Mouse (Mus musculus) liver, embryonic 12.5 days (tissue): Measurements from ENCODE around the gene Rrp12. TPM values are rescaled to one million over a fixed set of nuclear protein-coding genes. Genes with fewer than 3 reads are reported as not detected.

Experiments used
- ATAC-seq: fragments of 200-750 bp; cut with Nextera tagmentation; 2 replicates; pipeline ENCODE4 v1.8.0; 2017; ENCODE audit warnings: moderate number of reproducible peaks, mild to moderate bottlenecking, moderate library complexity
- H3K27ac ChIP-seq: fragments of 300-500 bp; sonication (generic); 2 replicates; pipeline ENCODE4 v1.5.1; 2016; ENCODE audit warnings: mild to moderate bottlenecking
- H3K27me3 ChIP-seq: fragments of 300-500 bp; sonication (generic); replicated peaks from 2 replicates; pipeline ENCODE4 v1.6.1; 2016; ENCODE audit warnings: mild to moderate bottlenecking, moderate library complexity
- H3K36me3 ChIP-seq: fragments of 300-500 bp; sonication (generic); 2 replicates; pipeline ENCODE4 v1.6.1; 2016; ENCODE audit warnings: mild to moderate bottlenecking, moderate library complexity
- H3K4me1 ChIP-seq: fragments of 300-500 bp; sonication (generic); 2 replicates; pipeline ENCODE4 v1.6.1; 2016
- H3K4me2 ChIP-seq: fragments of 300-500 bp; sonication (generic); 2 replicates; pipeline ENCODE4 v1.6.1; 2016; ENCODE audit warnings: mild to moderate bottlenecking, moderate library complexity
- H3K4me3 ChIP-seq: fragments of 300-500 bp; sonication (generic); 2 replicates; pipeline ENCODE4 v1.5.1; 2016; ENCODE audit warnings: mild to moderate bottlenecking, moderate library complexity
- H3K9ac ChIP-seq: fragments of 300-500 bp; sonication (generic); 2 replicates; pipeline ENCODE4 v1.6.1; 2016; ENCODE audit warnings: mild to moderate bottlenecking, moderate library complexity
- H3K9me3 ChIP-seq: fragments of 300-500 bp; sonication (generic); replicated peaks from 2 replicates; pipeline ENCODE4 v1.6.1; 2016; ENCODE audit warnings: mild to moderate bottlenecking, moderate library complexity
- WGBS: fragments of 180-500 bp; shearing (Covaris S2); methylation state at CpG from one replicate; pipeline ENCODE4 v1.1.7; 2016; ENCODE audit not compliant: insufficient replicate concordance; 5-methylcytosine and 5-hydroxymethylcytosine counted together
- polyA plus RNA-seq: library from polyadenylated mRNA; unstranded; fragments of >200 nt; fragmentation: Nextera tagmentation; extraction: Ambion mirVana; gene quantifications from 2 replicates; pipeline ENCODE4 v1.2.1, GENCODE M21; 2016

Gene Rrp12
- polyA plus RNA-seq, 1 experiment from 2014 or later: 26.7 TPM

DNA sequence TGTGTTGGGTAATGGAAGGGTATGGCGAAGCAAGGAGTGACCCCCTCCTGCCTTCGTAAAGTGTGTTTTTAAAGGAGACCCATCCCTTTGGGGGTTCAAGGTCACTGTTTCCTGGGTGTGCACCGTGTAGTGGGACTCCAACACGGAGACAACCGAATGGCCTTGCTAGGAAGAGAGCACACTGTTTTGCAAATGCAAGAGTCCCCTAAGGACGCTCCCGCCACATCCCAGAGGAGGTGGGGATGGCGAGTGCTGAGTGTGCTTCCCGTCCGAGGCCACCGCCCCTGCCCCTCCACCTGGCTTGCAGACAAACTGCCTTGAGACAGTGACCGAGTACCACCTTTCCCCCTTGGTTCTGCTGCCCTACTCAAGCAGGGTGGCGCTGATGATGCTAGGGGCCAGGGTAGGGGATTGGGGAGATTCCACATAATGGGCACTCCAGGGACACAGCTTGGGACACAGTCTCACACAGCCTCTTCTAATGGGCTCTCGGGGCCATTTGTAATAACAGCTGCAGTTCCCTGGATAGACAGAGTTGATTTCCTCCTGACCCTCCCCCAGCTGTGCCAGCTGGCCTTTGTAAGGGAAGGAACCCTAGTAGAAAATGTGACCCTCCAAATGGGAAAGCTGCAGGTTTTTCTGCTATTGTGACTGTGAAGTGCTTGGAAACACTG lies 64.1 kb downstream of the Rrp12 start:
- H3K4me1 ChIP-seq: peaks cover 77% of the 10 kb centered on the region

DNA sequence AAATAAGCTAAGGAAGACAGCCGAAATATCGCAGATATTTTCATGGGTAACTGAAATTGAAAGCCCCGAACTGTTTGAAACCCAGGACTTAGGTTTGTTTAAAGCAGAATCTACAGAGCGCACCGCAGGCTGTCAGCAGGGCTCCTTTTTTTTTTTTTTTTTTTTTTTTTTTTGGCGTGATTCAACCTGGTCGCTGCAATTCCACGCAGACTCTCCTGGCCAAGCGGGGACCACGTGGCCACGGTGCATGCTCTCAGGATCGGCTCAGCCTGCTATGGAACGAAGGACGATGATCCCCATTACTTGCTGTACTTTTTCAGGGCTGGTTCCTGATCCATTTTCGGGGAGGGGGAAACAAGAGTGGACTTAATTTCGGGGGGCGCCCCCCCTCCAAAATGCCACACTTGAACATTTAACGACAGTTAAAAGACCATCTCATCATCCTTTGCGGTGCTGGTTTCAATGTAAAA lies 64.8 kb downstream of the Rrp12 start:
- Histone ChIP-seq H3K9me3 (no peaks in the 10 kb centered on the region), H3K9ac (peak overlapping the region; percentile 97), H3K27ac (peak overlapping the region; percentile 94), H3K27me3 (no peaks in the 10 kb centered on the region), H3K4me2 (peak overlapping the region; percentile 99), H3K36me3 (no peaks in the 10 kb centered on the region), H3K4me1 (peaks cover 70% of the 10 kb centered on the region), H3K4me3 (peak overlapping the region; percentile 94)
- no peak for ATAC-seq
- WGBS: under 1% methylated on average over 19 of the region's 19 CpGs

More for the DNA sequence above, 64.1 kb downstream of the Rrp12 start:
- no peaks in the 10 kb centered on the region for H3K27me3 ChIP-seq
- ATAC-seq: no peak
- no peaks in the 10 kb centered on the region for H3K9me3 ChIP-seq
- peak overlapping the region; percentile 50 for H3K27ac ChIP-seq
- peak overlapping the region; percentile 99 for H3K4me2 ChIP-seq
- peak overlapping the region; percentile 94 for H3K4me3 ChIP-seq
- H3K36me3 ChIP-seq: no peaks in the 10 kb centered on the region
- H3K9ac ChIP-seq: peak overlapping the region; percentile 97
- 14% methylated on average over 14 of the region's 14 CpGs for WGBS

DNA sequence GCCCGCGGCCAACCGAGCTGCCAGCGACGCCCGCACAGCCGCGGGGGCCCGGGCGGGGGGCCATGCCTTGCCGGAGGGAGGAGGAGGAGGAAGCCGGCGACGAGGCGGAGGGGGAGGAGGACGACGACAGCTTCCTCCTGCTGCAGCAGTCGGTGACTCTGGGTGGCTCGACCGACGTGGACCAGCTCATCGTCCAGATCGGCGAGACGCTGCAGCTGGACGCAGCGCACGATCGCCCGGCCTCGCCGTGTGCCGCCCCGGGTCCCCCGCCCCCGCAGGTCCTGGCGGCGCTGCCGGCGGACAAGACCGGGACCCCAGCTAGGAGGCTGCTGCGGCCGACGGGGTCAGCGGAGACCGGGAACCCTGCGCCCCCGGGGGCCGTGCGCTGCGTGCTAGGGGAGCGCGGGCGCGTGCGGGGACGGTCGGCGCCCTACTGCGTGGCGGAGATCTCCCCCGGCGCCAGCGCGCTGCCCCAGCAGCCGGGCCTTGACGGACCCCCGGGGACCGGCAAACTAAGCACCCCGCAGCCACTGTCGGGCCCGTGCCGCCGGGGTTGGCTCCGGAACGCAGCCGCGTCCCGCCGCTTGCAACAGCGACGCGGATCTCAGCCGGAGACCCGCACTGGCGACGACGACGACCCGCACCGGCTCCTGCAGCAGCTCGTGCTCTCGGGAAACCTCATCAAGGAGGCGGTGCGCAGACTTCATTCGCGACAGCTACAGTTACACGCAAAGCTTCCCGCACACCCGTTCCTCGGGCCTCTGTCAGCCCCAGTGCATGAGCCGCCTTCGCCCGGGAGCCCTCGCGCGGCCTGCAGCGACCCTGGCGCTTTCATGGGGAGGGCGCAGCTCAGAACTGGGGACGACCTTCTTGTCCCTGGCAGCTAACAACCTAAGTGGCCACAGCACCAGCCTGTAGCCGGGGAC lies 65.6 kb downstream of the Rrp12 start:
- WGBS: under 1% methylated on average over 97 of the region's 112 CpGs
- Histone ChIP-seq H3K9me3 (no peaks in the 10 kb centered on the region), H3K9ac (peak overlapping the region; percentile 97), H3K36me3 (no peaks in the 10 kb centered on the region), H3K4me1 (peaks cover 66% of the 10 kb centered on the region), H3K4me2 (peak overlapping the region; percentile 99), H3K4me3 (peak overlapping the region; percentile 94), H3K27ac (peak overlapping the region; percentile 94), H3K27me3 (no peaks in the 10 kb centered on the region)
- peak; percentile 55 for ATAC-seq

DNA sequence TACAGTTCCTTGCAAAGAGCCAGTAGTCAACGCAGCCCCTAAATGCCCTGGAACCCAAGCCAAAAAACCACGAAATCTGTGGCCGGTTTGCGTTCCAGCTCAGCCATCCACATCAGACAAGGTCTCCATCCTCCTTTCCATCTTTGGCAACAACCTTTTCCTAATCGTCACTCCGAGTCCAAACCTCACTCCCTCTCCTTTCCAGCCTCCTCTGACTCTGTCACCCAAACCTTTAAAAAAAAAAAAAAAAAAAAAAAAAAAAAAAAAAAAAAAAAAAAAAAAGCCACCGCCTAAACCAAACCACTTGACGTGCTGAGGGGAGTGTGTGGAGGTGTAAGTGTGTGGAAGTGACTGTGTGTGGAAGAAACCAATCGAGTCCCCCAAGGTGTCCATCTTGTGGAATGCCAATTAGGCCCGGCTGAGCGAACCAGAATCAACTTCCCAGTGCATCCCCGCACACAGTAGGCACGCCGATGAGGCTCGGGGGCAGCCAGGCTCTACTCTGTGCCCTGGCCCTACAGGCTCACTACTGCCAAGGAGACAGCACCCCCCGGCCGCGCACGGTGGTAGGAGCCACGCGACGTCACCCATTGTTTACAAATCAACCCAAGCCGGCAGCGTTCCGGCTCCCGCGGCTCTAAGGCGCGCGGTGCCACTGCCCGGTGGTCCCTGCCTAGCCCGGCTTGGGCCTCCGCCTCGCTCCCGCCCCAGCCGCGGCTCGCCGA lies 66.4 kb downstream of the Rrp12 start, which contains the start of gene Frat1:
Gene Frat1 (plus strand): TSS at position 590 of the 725 bp plus-strand sequence.
- peak; percentile 88 for ATAC-seq
- 1% methylated on average over 39 of the region's 39 CpGs for WGBS

DNA sequence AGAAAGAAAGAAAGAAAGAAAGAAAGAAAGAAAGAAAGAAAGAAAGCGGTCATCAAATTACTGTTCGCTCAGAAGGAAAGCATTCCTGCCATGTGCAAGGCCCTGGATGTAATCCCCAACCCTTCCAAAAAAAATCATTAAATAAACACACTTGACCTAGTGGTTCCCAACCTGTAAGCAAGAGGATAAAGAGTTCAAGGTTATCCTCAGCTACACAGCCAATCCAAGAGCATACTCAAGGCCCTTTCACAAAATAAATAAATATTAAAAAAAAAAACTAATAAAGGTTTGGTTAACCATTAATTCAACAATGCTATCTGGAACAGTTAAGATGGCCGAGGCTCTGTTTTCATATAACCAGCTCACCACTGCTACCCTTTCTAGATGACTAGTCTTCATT lies 67.0 kb downstream of the Rrp12 start:
- peak overlapping the region; percentile 94 for H3K4me3 ChIP-seq
- peak overlapping the region; percentile 97 for H3K9ac ChIP-seq
- peak overlapping the region; percentile 99 for H3K4me2 ChIP-seq
- 63% methylated on average over 3 of the region's 3 CpGs for WGBS
- no peaks in the 10 kb centered on the region for H3K27me3 ChIP-seq
- H3K9me3 ChIP-seq: no peaks in the 10 kb centered on the region
- peaks cover 58% of the 10 kb centered on the region for H3K4me1 ChIP-seq
- ATAC-seq: no peak
- H3K36me3 ChIP-seq: no peaks in the 10 kb centered on the region
- peak overlapping the region; percentile 79 for H3K27ac ChIP-seq

More for the DNA sequence above, 66.4 kb downstream of the Rrp12 start, which contains the start of gene Frat1:
- Histone ChIP-seq H3K36me3 (no peaks in the 10 kb centered on the region), H3K9me3 (no peaks in the 10 kb centered on the region), H3K27me3 (no peaks in the 10 kb centered on the region), H3K9ac (peak within 1 kb of the TSS; percentile 97), H3K27ac (peak within 1 kb of the TSS; percentile 94), H3K4me3 (peak within 1 kb of the TSS; percentile 94), H3K4me1 (peaks cover 64% of the 10 kb centered on the region), H3K4me2 (peak within 1 kb of the TSS; percentile 99)

DNA sequence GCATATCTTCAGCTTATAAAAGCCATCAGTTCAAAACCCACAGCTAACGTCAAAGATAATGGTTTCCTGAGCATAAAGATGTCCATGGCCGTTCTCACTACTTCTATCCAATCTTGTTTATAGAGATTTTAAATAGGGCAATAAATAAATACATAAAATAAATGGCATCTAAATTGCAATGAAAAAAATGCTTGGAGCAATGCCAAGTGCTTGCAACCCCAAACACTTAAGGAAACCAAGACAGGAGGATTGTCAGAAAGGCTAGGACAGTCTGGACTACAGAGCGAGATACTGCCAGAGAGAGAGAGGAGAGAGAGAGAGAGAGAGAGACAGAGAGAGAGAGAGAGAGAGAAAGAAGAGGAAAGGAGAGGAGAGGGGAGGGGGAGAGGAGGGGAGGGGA lies 69.4 kb downstream of the Rrp12 start:
- no peak overlapping the region for H3K9ac ChIP-seq
- ATAC-seq: no peak
- H3K4me2 ChIP-seq: no peak overlapping the region
- H3K4me3 ChIP-seq: no peak overlapping the region
- H3K27ac ChIP-seq: no peak overlapping the region
- no peaks in the 10 kb centered on the region for H3K36me3 ChIP-seq
- peaks cover 49% of the 10 kb centered on the region for H3K4me1 ChIP-seq
- no peaks in the 10 kb centered on the region for H3K9me3 ChIP-seq
- no peaks in the 10 kb centered on the region for H3K27me3 ChIP-seq
- 67% methylated on average over 3 of the region's 3 CpGs for WGBS

DNA sequence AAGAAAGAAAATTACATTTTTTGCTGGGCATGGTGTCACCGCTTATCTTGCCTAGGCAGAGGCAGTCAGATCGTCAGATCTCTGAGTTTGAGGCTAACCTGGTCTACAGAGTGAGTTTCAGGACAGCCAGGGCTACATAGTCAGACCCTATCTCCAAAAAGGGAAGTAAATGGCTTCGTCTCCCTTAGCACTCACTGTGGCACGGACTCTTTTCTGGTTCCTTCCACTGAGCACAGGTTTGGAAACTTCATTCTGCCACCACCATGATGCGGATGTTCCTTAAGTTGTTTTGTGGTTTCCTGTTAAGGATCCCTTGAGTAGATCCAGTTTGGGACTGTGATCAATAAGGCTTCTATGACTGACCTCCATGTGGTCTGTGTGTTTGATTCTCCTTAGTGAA lies 71.0 kb downstream of the Rrp12 start:
- 31% methylated on average over 5 of the region's 5 CpGs for WGBS

DNA sequence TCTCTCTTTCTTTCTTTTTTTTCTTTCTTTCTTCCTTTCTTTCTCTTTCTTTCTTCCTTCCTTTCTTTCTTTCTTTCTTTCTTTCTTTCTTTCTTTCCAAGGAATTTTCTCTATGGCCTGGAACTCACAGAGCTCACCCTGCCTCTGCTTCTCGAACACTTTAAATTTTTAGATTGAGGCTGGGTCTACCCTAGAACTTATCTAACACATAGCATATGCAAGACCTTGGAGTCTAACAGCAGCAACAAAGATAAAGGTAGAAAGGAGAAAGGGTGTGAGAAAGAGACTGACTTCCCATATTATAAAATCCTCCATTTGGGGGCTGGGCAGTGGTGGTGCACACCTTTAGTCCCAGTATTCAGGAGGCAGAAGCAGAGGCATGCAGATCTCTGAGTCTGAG lies 73.4 kb downstream of the Rrp12 start:
- no peaks in the 10 kb centered on the region for H3K27me3 ChIP-seq
- WGBS: 32% methylated on average over 1 of the region's 1 CpGs
- peak overlapping the region; percentile 12; the same call in 1 of the 2 replicates for H3K4me2 ChIP-seq
- peaks cover 31% of the 10 kb centered on the region for H3K4me1 ChIP-seq
- no peaks in the 10 kb centered on the region for H3K9me3 ChIP-seq
- no peak overlapping the region for H3K9ac ChIP-seq
- H3K4me3 ChIP-seq: no peak overlapping the region
- no peaks in the 10 kb centered on the region for H3K36me3 ChIP-seq
- ATAC-seq: peak; percentile 72
- no peak overlapping the region for H3K27ac ChIP-seq

More for the DNA sequence above, 71.0 kb downstream of the Rrp12 start:
- ATAC-seq: no peak
- Histone ChIP-seq H3K4me3 (no peak overlapping the region), H3K27me3 (no peaks in the 10 kb centered on the region), H3K4me2 (no peak overlapping the region), H3K9ac (no peak overlapping the region), H3K27ac (no peak overlapping the region), H3K9me3 (no peaks in the 10 kb centered on the region), H3K36me3 (no peaks in the 10 kb centered on the region), H3K4me1 (peaks cover 43% of the 10 kb centered on the region)

DNA sequence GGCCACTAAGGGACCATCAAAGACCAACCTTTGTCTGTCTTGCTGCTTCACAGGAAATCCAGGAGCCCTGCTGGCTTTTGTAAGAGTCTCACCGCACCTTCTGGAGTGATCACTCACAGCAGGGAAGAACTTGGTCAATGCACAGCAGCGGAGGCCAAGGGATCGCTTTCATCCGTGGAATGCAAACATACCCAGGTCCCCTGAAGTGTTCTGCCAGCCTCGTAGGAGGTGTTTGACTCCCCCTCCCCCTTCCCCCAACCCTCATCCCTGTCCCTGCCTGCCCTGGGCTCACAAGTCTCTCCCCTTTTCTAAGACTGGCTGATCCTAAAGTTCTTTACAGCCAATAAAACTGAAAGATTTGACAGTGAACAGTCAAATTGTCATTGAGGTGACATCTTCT lies 74.5 kb downstream of the Rrp12 start:
- no peak overlapping the region for H3K9ac ChIP-seq
- WGBS: 50% methylated on average over 5 of the region's 5 CpGs

DNA sequence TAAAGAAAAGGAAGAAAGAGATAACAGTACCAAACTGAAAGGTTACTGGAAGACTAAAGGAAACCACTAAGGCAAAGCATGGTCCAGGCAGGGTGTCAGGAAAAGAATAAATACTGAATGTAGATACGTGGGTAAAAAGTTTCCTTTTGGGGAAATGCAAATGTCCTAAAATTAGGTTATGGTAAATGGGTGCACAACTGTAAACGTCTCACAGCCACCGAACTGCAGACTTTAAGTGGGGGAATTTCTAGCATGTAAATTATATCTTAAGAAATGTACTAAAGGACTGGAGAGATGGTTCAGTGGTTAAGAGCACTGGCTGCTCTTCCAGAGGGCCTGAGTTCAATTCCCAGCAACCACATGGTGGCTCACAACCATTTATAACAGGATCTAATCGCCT lies 77.2 kb downstream of the Rrp12 start:
- 61% methylated on average over 4 of the region's 4 CpGs for WGBS
- no peak overlapping the region for H3K4me3 ChIP-seq
- H3K36me3 ChIP-seq: no peaks in the 10 kb centered on the region
- no peaks in the 10 kb centered on the region for H3K27me3 ChIP-seq
- ATAC-seq: no peak
- no peaks in the 10 kb centered on the region for H3K9me3 ChIP-seq
- H3K4me1 ChIP-seq: peaks cover 35% of the 10 kb centered on the region
- H3K27ac ChIP-seq: no peak overlapping the region
- no peak overlapping the region for H3K4me2 ChIP-seq
- no peak overlapping the region for H3K9ac ChIP-seq

More for the DNA sequence above, 74.5 kb downstream of the Rrp12 start:
- H3K4me2 ChIP-seq: no peak overlapping the region
- H3K4me3 ChIP-seq: no peak overlapping the region
- no peaks in the 10 kb centered on the region for H3K9me3 ChIP-seq
- peaks cover 43% of the 10 kb centered on the region for H3K4me1 ChIP-seq
- no peak for ATAC-seq
- H3K36me3 ChIP-seq: no peaks in the 10 kb centered on the region
- H3K27ac ChIP-seq: no peak overlapping the region
- no peaks in the 10 kb centered on the region for H3K27me3 ChIP-seq

DNA sequence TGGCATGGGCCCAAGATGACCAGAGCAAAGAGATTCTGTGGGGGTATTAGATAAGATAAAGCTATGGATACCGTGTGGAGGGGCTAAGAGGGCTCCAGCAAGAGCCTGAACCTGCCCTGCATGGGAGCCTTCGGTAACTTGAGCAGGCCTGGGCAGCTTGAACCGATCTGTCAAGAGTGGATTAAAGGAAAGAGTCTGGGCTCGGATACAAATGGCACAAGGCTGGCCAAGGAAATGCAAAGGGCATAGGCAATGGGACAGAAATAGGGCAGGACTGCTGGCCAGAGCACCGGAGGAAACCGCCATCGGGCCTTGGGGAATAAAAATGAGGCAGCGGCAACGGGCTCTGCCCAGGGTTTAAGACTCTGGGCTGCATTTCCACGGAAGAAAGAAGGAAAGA lies 78.6 kb downstream of the Rrp12 start:
- peaks cover 37% of the 10 kb centered on the region for H3K4me1 ChIP-seq
- H3K36me3 ChIP-seq: no peaks in the 10 kb centered on the region
- no peak overlapping the region for H3K4me2 ChIP-seq
- no peaks in the 10 kb centered on the region for H3K27me3 ChIP-seq
- 70% methylated on average over 10 of the region's 10 CpGs for WGBS
- no peak overlapping the region for H3K9ac ChIP-seq
- no peak overlapping the region for H3K4me3 ChIP-seq
- no peaks in the 10 kb centered on the region for H3K9me3 ChIP-seq
- ATAC-seq: no peak
- H3K27ac ChIP-seq: no peak overlapping the region
